ENCODE assay signal across 7 mouse cellular contexts in genomic region chr8:79638001-79638706, GRCm38 (mm10). TPM values are rescaled to one million over a fixed set of nuclear protein-coding genes. Genes with fewer than 3 reads are reported as not detected.
DNase-seq lines count a peak whose midpoint lies in the region; ATAC-seq and TF ChIP-seq lines count a peak whose summit lies in the region.

No protein-coding gene starts in this region.

- H3K9me3 ChIP-seq in neural tube, embryonic 11.5 days (ENCODE audit: control insufficient read depth, low read length) = no peaks in the 10 kb centered on the region
- H3K9me3 ChIP-seq in heart, postnatal 0 days (replicated peaks; ENCODE audit: control insufficient read depth, low read length) = peaks cover 11% of the 10 kb centered on the region; the same call in 1 of the 2 replicates
- H3K9me3 ChIP-seq in liver, embryonic 12.5 days (replicated peaks) = no peaks in the 10 kb centered on the region

- peak overlapping the region; percentile 61 for H3K4me2 ChIP-seq in neural tube, embryonic 11.5 days (ENCODE audit: low read depth)
- peak overlapping the region; percentile 68 for H3K4me2 ChIP-seq in heart, postnatal 0 days (ENCODE audit: low read depth, low read length)
- H3K4me2 ChIP-seq in liver, embryonic 12.5 days = peak overlapping the region; percentile 72

- 12% methylated on average over 11 of the region's 11 CpGs for WGBS in neural tube, embryonic 11.5 days
- 6% methylated on average over 11 of the region's 11 CpGs for WGBS in heart, postnatal 0 days
- 8% methylated on average over 11 of the region's 11 CpGs for WGBS in liver, embryonic 12.5 days (ENCODE audit: insufficient replicate concordance)

- DNase-seq in neural tube, embryonic 11.5 days (ENCODE audit: low spot score) = no peak
- no peak for DNase-seq in neural tube, embryonic 10.5 days (ENCODE audit: extremely low spot score, low spot score)
- DNase-seq in cerebellum, adult 9-10 months = peak; percentile 76
- DNase-seq in heart, postnatal 0 days (ENCODE audit: low spot score) = no peak
- no peak for DNase-seq in urinary bladder, postnatal 25 days (ENCODE audit: low spot score)
- DNase-seq in thymus, postnatal 10 days (ENCODE audit: low spot score in 2 of 2) = no peak

- no peak for TF ChIP-seq CTCF in heart, postnatal 0 days (IDR thresholded peaks at IDR 0.05; ENCODE audit: low read depth)

- no peak overlapping the region; the same call in 1 of the 2 replicates for H3K27ac ChIP-seq in neural tube, embryonic 11.5 days (ENCODE audit: low read depth, low read length)
- H3K27ac ChIP-seq in heart, postnatal 0 days (ENCODE audit: low read depth) = peak overlapping the region; percentile 95
- peak overlapping the region; percentile 98 for H3K27ac ChIP-seq in liver, embryonic 12.5 days

- H3K36me3 ChIP-seq in neural tube, embryonic 11.5 days (ENCODE audit: control insufficient read depth, insufficient read depth, low read length) = no peaks in the 10 kb centered on the region
- H3K36me3 ChIP-seq in heart, postnatal 0 days (replicated peaks; ENCODE audit: control insufficient read depth, insufficient read depth, low read length) = no peaks in the 10 kb centered on the region
- peaks cover 6% of the 10 kb centered on the region; the same call in 1 of the 2 replicates for H3K36me3 ChIP-seq in liver, embryonic 12.5 days

- peaks cover 11% of the 10 kb centered on the region for H3K4me1 ChIP-seq in neural tube, embryonic 11.5 days (ENCODE audit: control insufficient read depth, insufficient read depth, low read length)
- H3K4me1 ChIP-seq in heart, postnatal 0 days (ENCODE audit: control insufficient read depth, insufficient read depth) = peaks cover 15% of the 10 kb centered on the region
- H3K4me1 ChIP-seq in liver, embryonic 12.5 days = peaks cover 29% of the 10 kb centered on the region

- H3K9ac ChIP-seq in neural tube, embryonic 11.5 days (ENCODE audit: low read length) = peak overlapping the region; percentile 91; the same call in 1 of the 2 replicates
- peak overlapping the region; percentile 90 for H3K9ac ChIP-seq in heart, postnatal 0 days (replicated peaks; ENCODE audit: low read depth, low read length)
- peak overlapping the region; percentile 98 for H3K9ac ChIP-seq in liver, embryonic 12.5 days

- TF ChIP-seq EP300 in heart, postnatal 0 days (IDR thresholded peaks at IDR 0.05; ENCODE audit: low read depth) = no peak

- ATAC-seq in neural tube, embryonic 11.5 days (ENCODE audit: insufficient read depth, low FRiP score, low TSS enrichment) = no peak
- no peak for ATAC-seq in heart, postnatal 0 days (ENCODE audit: insufficient read depth, low read depth)
- ATAC-seq in liver, embryonic 12.5 days = no peak

- peak overlapping the region; percentile 93 for H3K4me3 ChIP-seq in neural tube, embryonic 11.5 days (ENCODE audit: low read depth, low read length)
- H3K4me3 ChIP-seq in heart, postnatal 0 days (ENCODE audit: low read depth, low read length) = peak overlapping the region; percentile 84
- peak overlapping the region; percentile 97 for H3K4me3 ChIP-seq in liver, embryonic 12.5 days

- H3K27me3 ChIP-seq in neural tube, embryonic 11.5 days (ENCODE audit: control insufficient read depth, insufficient read depth, low read length) = no peaks in the 10 kb centered on the region
- H3K27me3 ChIP-seq in heart, postnatal 0 days (ENCODE audit: control insufficient read depth, insufficient read depth, low read length) = no peaks in the 10 kb centered on the region
- no peaks in the 10 kb centered on the region for H3K27me3 ChIP-seq in liver, embryonic 12.5 days (replicated peaks)

RNA-seq across cellular contexts. Expression of gene Otud4, which starts 1.3 kb away (rescaled TPM):
- 25.8 and 26.5 TPM in 2 replicates for polyA plus RNA-seq in neural tube, embryonic 11.5 days (2014; fragmentation: Nextera tagmentation; extraction: Ambion mirVana)
- 30.3 and 32.7 TPM in 2 replicates for total RNA-seq in heart, postnatal 0 days (2014; rRNA removed; ENCODE audit: low replicate concordance)
- 8.4 and 8.8 TPM in 2 replicates for polyA plus RNA-seq in heart, postnatal 0 days (2015; fragmentation: Nextera tagmentation; extraction: Ambion mirVana)
- 17.2 and 17.7 TPM in 2 replicates for polyA plus RNA-seq in liver, embryonic 12.5 days (2016; fragmentation: Nextera tagmentation; extraction: Ambion mirVana)
